ENCODE assay signal across 16 mouse cellular contexts in genomic region chr4:7559867-7560832, GRCm38 (mm10).
DNase-seq lines count a peak whose midpoint lies in the region; ATAC-seq and TF ChIP-seq lines count a peak whose summit lies in the region.
"Had no signal": no experiment of that assay in that cellular context is flagged by ENCODE, and none has a peak within 500 bp of the region (broad histone marks: within the 10 kb centered on the region; RNA-seq: fewer than 3 reads in every experiment).

No protein-coding gene starts in this region.

- TF ChIP-seq EP300 in stomach, postnatal 0 days (optimal IDR thresholded peaks at IDR 0.05): no peak

- peak overlapping the region; percentile 57 for H3K27ac ChIP-seq in gastrocnemius, adult 2 months
- H3K27ac ChIP-seq in stomach, embryonic 14.5 days (ENCODE audit: low read length): peak overlapping the region; percentile 27; the same call in 1 of the 2 replicates
- no peak overlapping the region for H3K27ac ChIP-seq in stomach, postnatal 0 days (replicated peaks)
- peak overlapping the region; percentile 47; the same call in 1 of the 2 replicates for H3K27ac ChIP-seq in stomach, embryonic 16.5 days (ENCODE audit: low read length)
- H3K27ac ChIP-seq: heart, embryonic 13.5 days; hindbrain, embryonic 12.5 days had no signal

- no peaks in the 10 kb centered on the region for H3K4me1 ChIP-seq in stomach, embryonic 14.5 days (ENCODE audit: control insufficient read depth, insufficient read depth, low read length)
- no peaks in the 10 kb centered on the region for H3K4me1 ChIP-seq in stomach, postnatal 0 days (replicated peaks; ENCODE audit: control insufficient read depth, insufficient read depth)
- no peaks in the 10 kb centered on the region for H3K4me1 ChIP-seq in stomach, embryonic 16.5 days (ENCODE audit: control insufficient read depth, insufficient read depth, low read length)
- H3K4me1 ChIP-seq: heart, embryonic 13.5 days; hindbrain, embryonic 12.5 days had no signal

- no peak for TF ChIP-seq CTCF in gastrocnemius, adult 2 months (IDR thresholded peaks at IDR 0.05)
- TF ChIP-seq CTCF in stomach, postnatal 0 days (IDR thresholded peaks at IDR 0.05; ENCODE audit: low read depth): no peak

- no peak for DNase-seq in gastrocnemius, adult 2 months
- DNase-seq in gastrocnemius, postnatal 36 days: no peak
- DNase-seq in stomach, postnatal 0 days (ENCODE audit: low spot score): no peak
- peak; percentile 14 for DNase-seq in fibroblast of lung, adult 2 months (ENCODE audit: low read depth)
- DNase-seq in layer of hippocampus, adult 9-11 months: no peak
- DNase-seq in spleen, adult 12 weeks (ENCODE audit: low spot score): no peak
- DNase-seq: cerebellum, adult 8-10 months; kidney, adult 11 months; lung, postnatal 4 days; thymus, postnatal 25 days had no signal

- WGBS in stomach, embryonic 14.5 days: 48% methylated on average over 7 of the region's 7 CpGs
- WGBS in stomach, postnatal 0 days: 32% methylated on average over 7 of the region's 7 CpGs
- 45% methylated on average over 7 of the region's 7 CpGs for WGBS in stomach, embryonic 16.5 days

- no peak overlapping the region for H3K4me3 ChIP-seq in gastrocnemius, adult 2 months
- no peak overlapping the region for H3K4me3 ChIP-seq in stomach, embryonic 14.5 days (ENCODE audit: low read depth, low read length)
- H3K4me3 ChIP-seq in stomach, postnatal 0 days (ENCODE audit: low read depth, low read length): no peak overlapping the region
- H3K4me3 ChIP-seq in stomach, embryonic 16.5 days (replicated peaks; ENCODE audit: low read length): no peak overlapping the region
- H3K4me3 ChIP-seq: heart, embryonic 13.5 days; hindbrain, embryonic 12.5 days had no signal

- intact Hi-C loops in gastrocnemius, adult 2 months (cut with DNase I): no loop called here
- intact Hi-C loops in gastrocnemius, postnatal 36 days (cut with DNase I): no loop called here

- no peaks in the 10 kb centered on the region for H3K9me3 ChIP-seq in stomach, embryonic 14.5 days (ENCODE audit: control insufficient read depth, low read depth, low read length)
- H3K9me3 ChIP-seq in stomach, postnatal 0 days (ENCODE audit: control insufficient read depth, low read length): no peaks in the 10 kb centered on the region
- no peaks in the 10 kb centered on the region for H3K9me3 ChIP-seq in stomach, embryonic 16.5 days (replicated peaks; ENCODE audit: control insufficient read depth, low read length)
- H3K9me3 ChIP-seq: G1E; heart, embryonic 13.5 days; hindbrain, embryonic 12.5 days had no signal

- no peaks in the 10 kb centered on the region for H3K27me3 ChIP-seq in stomach, embryonic 14.5 days (ENCODE audit: control insufficient read depth, insufficient read depth, low read length)
- no peaks in the 10 kb centered on the region for H3K27me3 ChIP-seq in stomach, postnatal 0 days (ENCODE audit: control insufficient read depth, insufficient read depth, low read length)
- no peaks in the 10 kb centered on the region for H3K27me3 ChIP-seq in stomach, embryonic 16.5 days (ENCODE audit: control insufficient read depth, insufficient read depth, low read length)
- H3K27me3 ChIP-seq: heart, embryonic 13.5 days; hindbrain, embryonic 12.5 days had no signal

- H3K9ac ChIP-seq in stomach, embryonic 14.5 days (replicated peaks; ENCODE audit: low read depth, low read length): no peak overlapping the region
- H3K9ac ChIP-seq in stomach, postnatal 0 days (ENCODE audit: low read length): no peak overlapping the region
- no peak overlapping the region for H3K9ac ChIP-seq in stomach, embryonic 16.5 days (ENCODE audit: low read length)
- H3K9ac ChIP-seq: heart, embryonic 13.5 days; hindbrain, embryonic 12.5 days had no signal

- ATAC-seq in stomach, embryonic 14.5 days (ENCODE audit: insufficient number of reproducible peaks, insufficient read depth, low FRiP score, low read depth): no peak
- ATAC-seq in stomach, postnatal 0 days (ENCODE audit: low FRiP score, low TSS enrichment): no peak
- ATAC-seq in stomach, embryonic 16.5 days (ENCODE audit: insufficient read depth, low FRiP score): peak; percentile 53; the same call in 1 of the 2 replicates
- ATAC-seq: midbrain, embryonic 16.5 days had no signal

- H3K36me3 ChIP-seq in stomach, embryonic 14.5 days (ENCODE audit: control insufficient read depth, insufficient read depth, low read length): no peaks in the 10 kb centered on the region
- H3K36me3 ChIP-seq in stomach, postnatal 0 days (ENCODE audit: control insufficient read depth, insufficient read depth, low read length): no peaks in the 10 kb centered on the region
- no peaks in the 10 kb centered on the region for H3K36me3 ChIP-seq in stomach, embryonic 16.5 days (ENCODE audit: control insufficient read depth, insufficient read depth, low read length)
- H3K36me3 ChIP-seq: G1E; heart, embryonic 13.5 days; hindbrain, embryonic 12.5 days had no signal

- no peak overlapping the region for H3K4me2 ChIP-seq in stomach, embryonic 14.5 days (replicated peaks; ENCODE audit: low read depth, low read length)
- H3K4me2 ChIP-seq in stomach, postnatal 0 days (replicated peaks; ENCODE audit: low read depth): no peak overlapping the region
- H3K4me2 ChIP-seq in stomach, embryonic 16.5 days (ENCODE audit: low read depth, low read length): 0 out of 2 replicates have a peak overlapping the region, but pooled peaks have one; percentile 6
- H3K4me2 ChIP-seq: heart, embryonic 13.5 days; hindbrain, embryonic 12.5 days had no signal
